Mouse (Mus musculus) G1E (cell line): Measurements from ENCODE around the gene Rad51d. TPM values are rescaled to one million over a fixed set of nuclear protein-coding genes. Genes with fewer than 3 reads are reported as not detected.

Experiments used
- ATAC-seq: 2 replicates; pipeline ENCODE4 v1.8.0; 2016; ENCODE audit warnings: mild to moderate bottlenecking; ENCODE audit not compliant: insufficient number of reproducible peaks, poor library complexity, low FRiP score, severe bottlenecking; ENCODE audit errors: extremely low read depth
- DNase-seq: peaks from one replicate; pipeline ENCODE4 v3.0.0; 2012; ENCODE audit warnings: low spot score
- H3K27me3 ChIP-seq: 2 replicates; pipeline ENCODE4 v1.6.1; 2012; ENCODE audit warnings: mild to moderate bottlenecking, low read length, inconsistent platforms; ENCODE audit not compliant: insufficient read depth
- H3K36me3 ChIP-seq: replicated peaks from 2 replicates; pipeline ENCODE3; 2012; ENCODE audit warnings: mild to moderate bottlenecking, inconsistent platforms
- H3K4me1 ChIP-seq: 2 replicates; pipeline ENCODE4 v1.6.1; 2012; ENCODE audit warnings: low read depth, low read length, inconsistent platforms, mixed read lengths; ENCODE audit not compliant: insufficient read depth
- H3K4me3 ChIP-seq: 2 replicates; pipeline ENCODE4 v1.5.1; 2012; ENCODE audit warnings: low read depth, mild to moderate bottlenecking, inconsistent platforms, low read length, moderate library complexity, mixed read lengths
- H3K9me3 ChIP-seq: replicated peaks from 2 replicates; pipeline ENCODE4 v1.6.1; 2012; ENCODE audit warnings: inconsistent platforms
- CTCF ChIP-seq: IDR thresholded peaks from 2 replicates; pipeline ENCODE4 v1.5.1; 2012; ENCODE audit warnings: low read depth, low read length, inconsistent platforms, mixed read lengths
- GATA1 ChIP-seq: IDR thresholded peaks from 2 replicates; pipeline ENCODE4 v1.6.1; 2012; ENCODE audit warnings: borderline replicate concordance, low read length, inconsistent platforms, mixed read lengths
- GATA2 ChIP-seq: IDR thresholded peaks from 2 replicates; pipeline ENCODE4 v1.6.1; 2012; ENCODE audit warnings: low read depth, low read length, inconsistent platforms, borderline replicate concordance
- POLR2AphosphoS5 ChIP-seq: IDR thresholded peaks from 2 replicates; pipeline ENCODE4 v1.6.1; 2012; ENCODE audit warnings: low read depth, low read length, inconsistent platforms; ENCODE audit not compliant: insufficient replicate concordance
- TAL1 ChIP-seq: conservative IDR thresholded peaks from 2 replicates; pipeline ENCODE4 v1.6.1; 2012; ENCODE audit warnings: low read depth, low read length, inconsistent platforms, mixed read lengths
- polyA plus RNA-seq: library from polyadenylated mRNA; stranded (reverse); fragments of >175 nt; gene quantifications from 2 replicates; pipeline ENCODE4 v1.2.3, GENCODE M21; 2012
- total RNA-seq, 2 experiments: library from RNA; stranded (forward) in 1 of 2; stranded (reverse) in 1 of 2; fragments of 200-1000 nt in 1 of 2; fragments of >200 nt in 1 of 2; fragmentation: Nextera tagmentation in 1 of 2; gene quantifications; 2 replicates each; pipeline ENCODE4 v1.2.3; 2014 to 2017

The Rad51d gene
- total and polyA plus RNA-seq, 3 experiments = 13.6 to 24.6 (median 16.0) TPM

DNA sequence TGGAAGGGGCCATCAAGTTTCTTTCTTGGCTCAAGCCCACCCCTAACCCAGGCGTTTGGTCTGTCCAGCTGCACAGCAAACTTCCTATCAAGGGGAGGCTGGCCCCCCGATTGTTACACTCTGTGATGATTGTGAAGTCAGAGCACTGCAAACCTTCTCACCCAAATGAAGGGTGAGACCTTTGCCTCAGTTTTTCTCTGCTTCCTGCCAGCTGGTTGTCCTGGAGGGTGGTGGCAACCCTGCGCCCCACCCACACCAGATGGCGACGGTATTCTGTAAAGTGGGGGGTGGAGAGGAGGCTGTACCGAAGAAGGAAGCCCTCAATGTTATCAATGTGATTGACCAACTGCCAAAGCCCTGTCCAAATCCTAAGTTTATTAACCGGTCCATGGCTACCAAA lies 1.5 kb upstream of the Rad51d start, which contains the start of gene Fndc8:
Gene Fndc8, plus strand, starts transcription at position 189 of the 400 bp plus-strand sequence.
- TF ChIP-seq GATA1 (no peak), POLR2AphosphoS5 (no peak), TAL1 (no peak), GATA2 (no peak), CTCF (no peak)
- DNase-seq (no peak), ATAC-seq (no peak)

GRCm38 (mm10) chr11:82889524-82890341 lies 681 bp downstream of the Rad51d start:
- peaks cover 27% of the 10 kb centered on the region for H3K36me3 ChIP-seq
- ATAC-seq = peak; percentile 19

More for the DNA sequence above, 1.5 kb upstream of the Rad51d start, which contains the start of gene Fndc8:
- H3K9me3 ChIP-seq = 0 out of 2 replicates have a peak, but pooled peaks cover 3% of the 10 kb centered on the region
- H3K4me3 ChIP-seq = no peak within 1 kb of the TSS; the same call in 1 of the 2 replicates
- peaks cover 7% of the 10 kb centered on the region; the same call in 1 of the 2 replicates for H3K27me3 ChIP-seq
- peaks cover 42% of the 10 kb centered on the region for H3K4me1 ChIP-seq
- peaks cover 12% of the 10 kb centered on the region for H3K36me3 ChIP-seq

DNA sequence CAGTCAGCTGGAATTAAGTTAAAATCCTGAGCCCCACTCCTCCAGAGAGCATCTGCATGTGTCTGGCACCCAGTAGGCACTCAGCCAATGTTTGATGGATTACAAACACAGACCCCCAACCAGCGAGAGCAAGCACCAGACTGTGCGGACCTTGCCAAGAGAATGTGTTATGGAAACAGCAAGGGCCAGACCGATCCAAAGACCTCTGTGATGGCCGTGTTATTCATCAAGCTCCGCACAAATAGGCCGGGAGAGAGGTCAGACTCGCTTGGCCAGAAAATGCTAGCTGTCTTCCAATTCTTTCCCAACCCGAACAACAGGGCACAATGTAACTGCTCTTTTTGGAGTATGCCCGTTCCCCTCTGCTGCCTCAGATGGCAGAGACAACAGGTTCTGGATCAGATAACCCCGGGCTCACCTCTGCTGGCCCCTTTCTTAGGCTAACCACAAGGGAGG lies 1.9 kb downstream of the Rad51d start:
- Histone ChIP-seq H3K4me1 (peaks cover 48% of the 10 kb centered on the region), H3K36me3 (peaks cover 35% of the 10 kb centered on the region), H3K27me3 (peaks cover 7% of the 10 kb centered on the region; the same call in 1 of the 2 replicates), H3K9me3 (no peaks in the 10 kb centered on the region), H3K4me3 (peak overlapping the region; percentile 29; the same call in 1 of the 2 replicates)
- ATAC-seq (no peak), DNase-seq (no peak)
- no peak for TF ChIP-seq POLR2AphosphoS5
- TF ChIP-seq GATA1 = no peak
- no peak for TF ChIP-seq CTCF
- TF ChIP-seq TAL1 = no peak
- TF ChIP-seq GATA2 = no peak

More at GRCm38 (mm10) chr11:82889524-82890341, 681 bp downstream of the Rad51d start:
- peak overlapping the region; percentile 79 for H3K4me3 ChIP-seq
- TF ChIP-seq GATA2 (no peak), CTCF (no peak), POLR2AphosphoS5 (no peak), GATA1 (no peak), TAL1 (no peak)
- DNase-seq = peak; percentile 47
- H3K4me1 ChIP-seq = peaks cover 48% of the 10 kb centered on the region
- H3K27me3 ChIP-seq = peaks cover 7% of the 10 kb centered on the region; the same call in 1 of the 2 replicates
- H3K9me3 ChIP-seq = no peaks in the 10 kb centered on the region

DNA sequence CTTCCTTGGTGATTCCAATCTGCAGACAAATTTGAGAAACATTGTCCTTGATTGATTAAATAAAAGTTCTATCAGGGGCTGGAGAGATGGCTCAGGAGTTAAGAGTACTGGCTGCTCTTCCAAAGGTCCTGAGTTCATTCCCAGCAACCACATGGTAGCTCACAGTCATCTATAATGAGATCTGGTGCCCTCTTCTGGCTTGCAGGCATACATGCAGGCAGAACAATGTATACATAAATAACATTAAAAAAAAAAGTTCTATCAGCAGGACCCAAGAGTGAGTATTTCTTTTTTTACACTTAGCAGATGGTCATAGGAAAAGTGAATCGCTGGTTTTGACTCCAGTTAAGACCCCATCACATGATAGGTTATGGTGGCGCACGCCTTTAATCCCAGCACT lies 3.9 kb downstream of the Rad51d start:
- H3K36me3 ChIP-seq = peaks cover 55% of the 10 kb centered on the region

DNA sequence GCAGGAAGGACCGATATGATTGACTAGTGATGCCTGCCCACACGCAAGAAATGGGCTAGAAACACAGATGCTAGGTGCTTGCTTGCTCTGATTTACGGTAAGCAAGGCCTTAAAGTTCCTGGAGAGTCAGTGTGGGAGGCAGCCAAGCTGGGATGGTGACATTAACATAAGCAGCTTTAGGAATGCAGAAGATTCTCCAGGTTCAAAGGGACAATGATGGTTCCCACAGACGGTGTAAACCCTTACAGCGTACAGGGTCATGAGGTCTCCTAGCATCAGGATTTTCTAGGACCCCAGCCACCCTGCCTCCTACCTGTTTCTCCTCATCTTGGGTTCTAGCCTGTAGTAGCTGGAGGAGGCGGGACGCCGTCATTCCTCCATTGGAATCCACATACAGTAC lies 7.2 kb downstream of the Rad51d start:
- DNase-seq = no peak
- Histone ChIP-seq H3K4me3 (no peak overlapping the region), H3K4me1 (peaks cover 17% of the 10 kb centered on the region), H3K36me3 (peaks cover 72% of the 10 kb centered on the region), H3K27me3 (no peaks in the 10 kb centered on the region), H3K9me3 (no peaks in the 10 kb centered on the region)
- no peak for ATAC-seq
- no peak for TF ChIP-seq TAL1
- TF ChIP-seq POLR2AphosphoS5 = no peak
- TF ChIP-seq CTCF = no peak
- TF ChIP-seq GATA1 = no peak

More for the DNA sequence above, 3.9 kb downstream of the Rad51d start:
- no peak for DNase-seq
- TF ChIP-seq CTCF = no peak
- no peak for TF ChIP-seq POLR2AphosphoS5
- no peak for TF ChIP-seq GATA2
- no peak for TF ChIP-seq GATA1
- no peak for TF ChIP-seq TAL1
- H3K27me3 ChIP-seq = no peaks in the 10 kb centered on the region
- no peaks in the 10 kb centered on the region for H3K9me3 ChIP-seq
- ATAC-seq = no peak
- H3K4me1 ChIP-seq = peaks cover 41% of the 10 kb centered on the region
- H3K4me3 ChIP-seq = no peak overlapping the region

DNA sequence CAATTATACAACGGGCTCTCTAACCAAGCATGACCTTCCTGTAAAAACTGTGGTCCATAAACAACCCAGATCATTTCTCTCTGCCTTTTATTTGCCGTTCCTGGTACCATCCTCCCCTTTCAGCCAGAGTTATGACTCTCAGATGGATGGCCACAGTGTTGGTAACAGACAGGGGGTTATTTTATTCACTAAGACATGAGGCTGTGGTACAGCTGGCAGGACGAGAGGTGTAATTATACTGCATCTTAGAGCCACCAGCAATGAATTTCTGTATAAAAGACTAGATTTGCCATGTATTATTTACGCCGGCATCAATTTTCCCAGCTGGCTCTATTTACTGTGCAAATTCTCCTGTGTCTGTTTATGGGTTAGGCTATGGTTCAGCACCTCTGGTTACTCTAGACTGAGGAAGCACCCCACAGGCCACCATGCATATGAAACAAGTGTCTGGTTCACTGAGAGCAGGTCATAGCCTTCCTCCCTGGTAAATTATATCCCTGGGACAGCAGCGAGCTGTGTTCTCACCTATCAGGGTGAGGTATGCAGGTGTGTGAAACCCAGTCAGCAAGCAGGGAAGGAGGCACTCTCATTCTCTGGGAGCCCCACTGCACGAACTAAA lies 12.6 kb downstream of the Rad51d start:
- DNase-seq (no peak), ATAC-seq (no peak)
- peaks cover 58% of the 10 kb centered on the region for H3K36me3 ChIP-seq
- TF ChIP-seq POLR2AphosphoS5 (no peak), CTCF (no peak), GATA2 (no peak), TAL1 (no peak), GATA1 (no peak)
- peaks cover 3% of the 10 kb centered on the region; the same call in 1 of the 2 replicates for H3K9me3 ChIP-seq
- H3K4me1 ChIP-seq = peaks cover 7% of the 10 kb centered on the region; the same call in 1 of the 2 replicates
- H3K4me3 ChIP-seq = no peak overlapping the region
- no peaks in the 10 kb centered on the region for H3K27me3 ChIP-seq
